Mouse (Mus musculus) kidney, adult 2 months (tissue): ENCODE data around the gene B9d2.

Experiments
- CTCF ChIP-seq: fragments of 200-500 bp; conservative IDR thresholded peaks from 2 replicates; pipeline ENCODE4 v1.5.1; 2011; ENCODE audit warnings: low read depth, mild to moderate bottlenecking, control low read depth, low read length, moderate library complexity, mixed read lengths; ENCODE audit not compliant: insufficient read depth, insufficient read length
- POLR2A ChIP-seq: fragments of 200-500 bp; IDR thresholded peaks from one replicate; pipeline ENCODE4 v1.6.1; 2011; ENCODE audit warnings: low read depth, low read length, control low read depth

- no peak for TF ChIP-seq CTCF
- TF ChIP-seq POLR2A, result no peak
Measured at GRCm38 (mm10) chr7:25687811-25688401, 7.3 kb downstream of the B9d2 start.
